Mouse (Mus musculus) thymus, postnatal 10 days (tissue): ENCODE results near the gene Ano3.

Experiments used
- DNase-seq, 2 experiments: peaks; one replicate each; pipeline ENCODE4 v3.0.0; 2021; ENCODE audit warnings: low spot score in 2 of 2

Gene Ano3

GRCm38 (mm10) chr2:110806302-110807093 lies 144.2 kb downstream of the Ano3 start:
- no peak for DNase-seq

GRCm38 (mm10) chr2:110795928-110796327 lies 154.8 kb downstream of the Ano3 start:
- DNase-seq: no peak

GRCm38 (mm10) chr2:110795433-110795832 lies 155.3 kb downstream of the Ano3 start:
- no peak for DNase-seq

- no peak for DNase-seq
Measured at GRCm38 (mm10) chr2:110787396-110787795, 163.3 kb downstream of the Ano3 start.

GRCm38 (mm10) chr2:110759434-110759833 lies 191.3 kb downstream of the Ano3 start:
- no peak for DNase-seq

GRCm38 (mm10) chr2:110757556-110757955 lies 193.2 kb downstream of the Ano3 start:
- no peak for DNase-seq

GRCm38 (mm10) chr2:110740493-110740892 lies 210.2 kb downstream of the Ano3 start:
- DNase-seq: no peak

GRCm38 (mm10) chr2:110739781-110740180 lies 210.9 kb downstream of the Ano3 start:
- DNase-seq: no peak

- DNase-seq: no peak
Measured at GRCm38 (mm10) chr2:110737981-110738380, 212.7 kb downstream of the Ano3 start.

GRCm38 (mm10) chr2:110737236-110737635 lies 213.5 kb downstream of the Ano3 start:
- no peak for DNase-seq

- no peak for DNase-seq
Measured at GRCm38 (mm10) chr2:110726106-110726505, 224.6 kb downstream of the Ano3 start.

- DNase-seq: no peak
Measured at GRCm38 (mm10) chr2:110722208-110722607, 228.5 kb downstream of the Ano3 start.

- DNase-seq: no peak
Measured at GRCm38 (mm10) chr2:110721290-110721753, 229.4 kb downstream of the Ano3 start, which contains the start of gene Muc15. Gene Muc15, plus strand, starts transcription at chr2:110721340.

GRCm38 (mm10) chr2:110719051-110719450 lies 231.7 kb downstream of the Ano3 start:
- DNase-seq: no peak

- no peak for DNase-seq
Measured at GRCm38 (mm10) chr2:110710055-110710720, 240.5 kb downstream of the Ano3 start.

- no peak for DNase-seq
Measured at GRCm38 (mm10) chr2:110709436-110709835, 241.3 kb downstream of the Ano3 start.

GRCm38 (mm10) chr2:110671071-110671624 lies 279.6 kb downstream of the Ano3 start:
- DNase-seq: no peak

- no peak for DNase-seq
Measured at GRCm38 (mm10) chr2:110663329-110663728, 287.4 kb downstream of the Ano3 start.

- no peak for DNase-seq
Measured at GRCm38 (mm10) chr2:110644846-110645245, 305.9 kb downstream of the Ano3 start.

- DNase-seq: no peak
Measured at GRCm38 (mm10) chr2:110644358-110644757, 306.4 kb downstream of the Ano3 start.
